8 mouse cellular contexts compared by ENCODE assay signal in the genomic region with DNA sequence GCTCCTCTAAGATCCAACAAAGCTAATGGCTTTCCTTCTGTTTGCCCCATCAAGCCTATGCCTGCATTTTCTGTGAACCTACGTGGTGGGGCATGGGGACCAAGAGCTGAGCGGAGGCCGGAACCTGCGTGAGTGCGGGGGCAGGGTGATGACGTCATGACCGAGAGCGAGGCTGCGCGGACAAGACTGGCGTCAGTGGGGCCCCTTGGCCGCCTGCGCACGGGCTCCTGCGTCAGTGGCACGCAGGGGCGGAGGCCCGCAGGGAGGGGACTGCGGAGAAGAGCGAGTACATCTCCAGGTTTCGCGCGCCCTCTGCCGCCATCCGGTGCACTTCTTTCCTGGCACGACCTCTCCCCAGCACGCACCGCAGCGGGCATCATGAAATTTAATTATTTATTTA. TPM values are rescaled to one million over a fixed set of nuclear protein-coding genes. Genes with fewer than 3 reads are reported as not detected.
DNase-seq lines count a peak whose midpoint lies in the region; ATAC-seq and TF ChIP-seq lines count a peak whose summit lies in the region.

No protein-coding gene starts in this region.

- H3K9me3 ChIP-seq in intestine, postnatal 0 days (ENCODE audit: control insufficient read depth) = no peaks in the 10 kb centered on the region
- H3K9me3 ChIP-seq in midbrain, embryonic 11.5 days (ENCODE audit: control insufficient read depth, low read length) = no peaks in the 10 kb centered on the region

- H3K27ac ChIP-seq in intestine, postnatal 0 days (ENCODE audit: low read depth, low read length) = peak overlapping the region; percentile 67; the same call in 1 of the 2 replicates
- H3K27ac ChIP-seq in midbrain, embryonic 11.5 days (ENCODE audit: low read depth, low read length) = 0 out of 2 replicates have a peak overlapping the region, but pooled peaks have one; percentile 26

- H3K4me1 ChIP-seq in intestine, postnatal 0 days (replicated peaks; ENCODE audit: control insufficient read depth, insufficient read depth, low read length) = peaks cover 12% of the 10 kb centered on the region; the same call in 1 of the 2 replicates
- H3K4me1 ChIP-seq in midbrain, embryonic 11.5 days (ENCODE audit: control insufficient read depth, insufficient read depth, low read length) = peaks cover 34% of the 10 kb centered on the region

- peak; percentile 84 for TF ChIP-seq CTCF in intestine, postnatal 0 days (IDR thresholded peaks at IDR 0.05; ENCODE audit: low read depth)

- peak overlapping the region; percentile 63 for H3K4me3 ChIP-seq in intestine, postnatal 0 days (ENCODE audit: low read depth, low read length)
- peak overlapping the region; percentile 20 for H3K4me3 ChIP-seq in midbrain, embryonic 11.5 days (ENCODE audit: low read depth, low read length)

- intact Hi-C loops in left cerebral cortex, postnatal 4 days (cut with DNase I) = no loop called here

- peak; percentile 52 for ATAC-seq in intestine, postnatal 0 days
- ATAC-seq in midbrain, embryonic 11.5 days (ENCODE audit: low FRiP score) = peak; percentile 66

- peak; percentile 97 for DNase-seq in adrenal gland, postnatal 10 days
- DNase-seq in embryo, embryonic 9.5 days (ENCODE audit: extremely low spot score) = peak; percentile 94
- DNase-seq in gastrocnemius, postnatal 4 days (ENCODE audit: low spot score in 2 of 2) = peak; percentile 80 to 88
- DNase-seq in left cerebral cortex, postnatal 4 days = peak; percentile 95
- peak; percentile 98 for DNase-seq in midbrain, embryonic 11.5 days (ENCODE audit: low spot score, missing footprints)
- DNase-seq in right cerebral cortex, postnatal 4 days = peak; percentile 90
- DNase-seq in yolk sac, embryonic 10.5 days (ENCODE audit: low spot score) = peak; percentile 95

- peaks cover 24% of the 10 kb centered on the region; the same call in 1 of the 2 replicates for H3K27me3 ChIP-seq in intestine, postnatal 0 days (replicated peaks; ENCODE audit: control insufficient read depth, insufficient read depth, low read length)
- H3K27me3 ChIP-seq in midbrain, embryonic 11.5 days (ENCODE audit: control insufficient read depth, insufficient read depth, low read length) = peaks cover 13% of the 10 kb centered on the region

- no peak overlapping the region for H3K9ac ChIP-seq in intestine, postnatal 0 days (ENCODE audit: low read depth, low read length)
- H3K9ac ChIP-seq in midbrain, embryonic 11.5 days (ENCODE audit: low read length) = peak overlapping the region; percentile 17

- peak overlapping the region; percentile 83 for H3K4me2 ChIP-seq in intestine, postnatal 0 days (replicated peaks; ENCODE audit: low read depth)
- peak overlapping the region; percentile 81 for H3K4me2 ChIP-seq in midbrain, embryonic 11.5 days

- WGBS in intestine, postnatal 0 days = under 1% methylated on average over 29 of the region's 29 CpGs
- under 1% methylated on average over 29 of the region's 29 CpGs for WGBS in midbrain, embryonic 11.5 days

- peaks cover 28% of the 10 kb centered on the region for H3K36me3 ChIP-seq in intestine, postnatal 0 days (ENCODE audit: control insufficient read depth, insufficient read depth)
- 0 out of 2 replicates have a peak, but pooled peaks cover 2% of the 10 kb centered on the region for H3K36me3 ChIP-seq in midbrain, embryonic 11.5 days (ENCODE audit: control insufficient read depth, insufficient read depth, low read length)

RNA-seq across cellular contexts. Expression of a gene that starts 0.6 kb away (rescaled TPM):
- total RNA-seq in adrenal gland, postnatal 10 days (2021) = 10 to 100 TPM; 41.6 to 65.6 TPM
- 1 to 10 TPM; 2.2 to 2.7 TPM for total RNA-seq in gastrocnemius, postnatal 4 days (2021)
- 2.1 and 2.7 TPM in 2 replicates for polyA plus RNA-seq in intestine, postnatal 0 days (2015; fragmentation: Nextera tagmentation; extraction: Ambion mirVana)
- 100 to 1,000 TPM; 299 to 316 TPM for total RNA-seq in left cerebral cortex, postnatal 4 days (2021)
- polyA plus RNA-seq in midbrain, embryonic 11.5 days (2014; fragmentation: Nextera tagmentation; extraction: Ambion mirVana) = 11.1 and 11.8 TPM in 2 replicates

RNA-seq across cellular contexts. Expression of a gene that starts 2.8 kb away (rescaled TPM):
- total RNA-seq in adrenal gland, postnatal 10 days (2021) = 100 to 1,000 TPM; 982 to 996 TPM
- 100 to 1,000 TPM; 522 to 564 TPM for total RNA-seq in gastrocnemius, postnatal 4 days (2021)
- polyA plus RNA-seq in intestine, postnatal 0 days (2015; fragmentation: Nextera tagmentation; extraction: Ambion mirVana) = 1,009 and 1,013 TPM in 2 replicates
- 100 to 1,000 TPM; 247 to 270 TPM for total RNA-seq in left cerebral cortex, postnatal 4 days (2021)
- 329 and 355 TPM in 2 replicates for polyA plus RNA-seq in midbrain, embryonic 11.5 days (2014; fragmentation: Nextera tagmentation; extraction: Ambion mirVana)

RNA-seq across cellular contexts. Expression of a gene that starts 6.8 kb away (rescaled TPM):
- total RNA-seq in adrenal gland, postnatal 10 days (2021) = 100 to 1,000 TPM; 106 to 127 TPM
- total RNA-seq in gastrocnemius, postnatal 4 days (2021) = 10 to 100 TPM; 67.7 to 74.0 TPM
- polyA plus RNA-seq in intestine, postnatal 0 days (2015; fragmentation: Nextera tagmentation; extraction: Ambion mirVana) = 18.1 and 19.5 TPM in 2 replicates
- total RNA-seq in left cerebral cortex, postnatal 4 days (2021) = 100 to 1,000 TPM; 158 to 163 TPM
- polyA plus RNA-seq in midbrain, embryonic 11.5 days (2014; fragmentation: Nextera tagmentation; extraction: Ambion mirVana) = 66.0 and 71.3 TPM in 2 replicates

RNA-seq across cellular contexts. Expression of a gene that starts 24.5 kb away (rescaled TPM):
- 100 to 1,000 TPM; 102 to 168 TPM for total RNA-seq in adrenal gland, postnatal 10 days (2021)
- 100 to 1,000 TPM; 107 to 153 TPM for total RNA-seq in gastrocnemius, postnatal 4 days (2021)
- polyA plus RNA-seq in intestine, postnatal 0 days (2015; fragmentation: Nextera tagmentation; extraction: Ambion mirVana) = 222 and 228 TPM in 2 replicates
- 100 to 1,000 TPM; 211 to 228 TPM for total RNA-seq in left cerebral cortex, postnatal 4 days (2021)
- 81.5 and 87.1 TPM in 2 replicates for polyA plus RNA-seq in midbrain, embryonic 11.5 days (2014; fragmentation: Nextera tagmentation; extraction: Ambion mirVana)

RNA-seq across cellular contexts. Expression of a gene that starts 25.6 kb away (rescaled TPM):
- total RNA-seq in adrenal gland, postnatal 10 days (2021) = 100 to 1,000 TPM; 133 to 151 TPM
- 100 to 1,000 TPM; 116 to 125 TPM for total RNA-seq in gastrocnemius, postnatal 4 days (2021)
- polyA plus RNA-seq in intestine, postnatal 0 days (2015; fragmentation: Nextera tagmentation; extraction: Ambion mirVana) = 11.7 and 12.4 TPM in 2 replicates
- total RNA-seq in left cerebral cortex, postnatal 4 days (2021) = 100 to 1,000 TPM; 100 to 111 TPM
- 18.5 and 23.1 TPM in 2 replicates for polyA plus RNA-seq in midbrain, embryonic 11.5 days (2014; fragmentation: Nextera tagmentation; extraction: Ambion mirVana)

Comparison
In these comparisons a context has a peak if more than half of its experiments do, and no peak if none do; other contexts are left out.
1. Peak in every context shown above with its lines: DNase-seq, ATAC-seq, H3K4me3 ChIP-seq and H3K27ac ChIP-seq.
2. RNA of a gene that starts 0.6 kb away (total RNA-seq): 299 to 316 TPM in left cerebral cortex, postnatal 4 days and 41.6 to 65.6 TPM in adrenal gland, postnatal 10 days; 2.2 to 2.7 TPM in gastrocnemius, postnatal 4 days; every median in the first group is over 10 times any median in the second.